Mouse (Mus musculus): ENCODE measurements around the gene Syvn1. TPM values are rescaled to one million over a fixed set of nuclear protein-coding genes. Genes with fewer than 3 reads are reported as not detected.
A peak's percentile ranks its signal among the peaks of the same experiment; 100 is the strongest.
"Not testable (repeated sequence)": the region's sequence is repeated elsewhere in the genome, so short reads cannot be mapped to it uniquely, and the experiment has no call there.

Syvn1 gene
- polyA plus RNA-seq, 1 experiment: 24.3 TPM

- Histone ChIP-seq H3ac (ENCODE audit: control insufficient read depth, insufficient read length) (no peak overlapping the region), H3K27me3 (ENCODE audit: control insufficient read depth, insufficient read depth, insufficient read length) (no peaks in the 10 kb centered on the region), H3K4me3 (no peak overlapping the region), H3K79me2 (ENCODE audit: control insufficient read depth, insufficient read depth) (no peaks in the 10 kb centered on the region), H3K36me3 (ENCODE audit: control insufficient read depth, insufficient read depth) (no peaks in the 10 kb centered on the region), H3K4me2 (ENCODE audit: low read depth) (no peak overlapping the region)
- TF ChIP-seq REST (IDR thresholded peaks at IDR 0.05; ENCODE audit: insufficient read depth, insufficient read length): no peak
- TF ChIP-seq USF1 (IDR thresholded peaks at IDR 0.05; ENCODE audit: low read depth): no peak
- TF ChIP-seq MYOG (IDR thresholded peaks at IDR 0.05; ENCODE audit: control insufficient read depth in 1 of 3, insufficient read depth in 1 of 3, insufficient read length in 2 of 3, low read depth in 2 of 3): no peak
Measured at GRCm38 (mm10) chr19:6037695-6038094, 8.7 kb upstream of the Syvn1 start.

GRCm38 (mm10) chr19:6038326-6038725, 8.1 kb upstream of the Syvn1 start:
- Histone ChIP-seq H3K4me2 (ENCODE audit: low read depth) (no peak overlapping the region), H3K79me2 (ENCODE audit: control insufficient read depth, insufficient read depth) (no peaks in the 10 kb centered on the region), H3K4me3 (no peak overlapping the region), H3K27me3 (ENCODE audit: control insufficient read depth, insufficient read depth, insufficient read length) (no peaks in the 10 kb centered on the region), H3ac (ENCODE audit: control insufficient read depth, insufficient read length) (no peak overlapping the region), H3K36me3 (ENCODE audit: control insufficient read depth, insufficient read depth) (no peaks in the 10 kb centered on the region)
- no peak for TF ChIP-seq MYOG (IDR thresholded peaks at IDR 0.05; ENCODE audit: control insufficient read depth in 1 of 3, insufficient read depth in 1 of 3, insufficient read length in 2 of 3, low read depth in 2 of 3)

- no peaks in the 10 kb centered on the region for H3K79me2 ChIP-seq (ENCODE audit: control insufficient read depth, insufficient read depth)
Measured at GRCm38 (mm10) chr19:6040002-6040401, 6.4 kb upstream of the Syvn1 start.

GRCm38 (mm10) chr19:6042293-6042692, 4.1 kb upstream of the Syvn1 start:
- TF ChIP-seq MYOG (IDR thresholded peaks at IDR 0.05; ENCODE audit: control insufficient read depth in 1 of 3, insufficient read depth in 1 of 3, insufficient read length in 2 of 3, low read depth in 2 of 3) (no peak), POLR2AphosphoS2 (IDR thresholded peaks at IDR 0.05; ENCODE audit: insufficient read length, low read depth) (peak; percentile 62), SRF (IDR thresholded peaks at IDR 0.05; ENCODE audit: control insufficient read depth, insufficient read length, low read depth) (no peak)
- Histone ChIP-seq H3K36me3 (ENCODE audit: control insufficient read depth, insufficient read depth) (no peaks in the 10 kb centered on the region), H3ac (ENCODE audit: control insufficient read depth, insufficient read length) (no peak overlapping the region), H3K4me2 (ENCODE audit: low read depth) (no peak overlapping the region), H3K79me2 (ENCODE audit: control insufficient read depth, insufficient read depth) (peaks cover under 1% of the 10 kb centered on the region), H3K27me3 (ENCODE audit: control insufficient read depth, insufficient read depth, insufficient read length) (no peaks in the 10 kb centered on the region), H3K4me3 (no peak overlapping the region)

More at GRCm38 (mm10) chr19:6040002-6040401, 6.4 kb upstream of the Syvn1 start:
- no peak for TF ChIP-seq REST (IDR thresholded peaks at IDR 0.05; ENCODE audit: insufficient read depth, insufficient read length)
- TF ChIP-seq POLR2A (IDR thresholded peaks at IDR 0.05; ENCODE audit: insufficient read length, low read depth): no peak
- no peak for TF ChIP-seq MYOD1 (IDR thresholded peaks at IDR 0.05; ENCODE audit: control insufficient read depth in 1 of 3, insufficient read length in 2 of 3, low read depth in 2 of 3)
- no peak for TF ChIP-seq TCF3 (IDR thresholded peaks at IDR 0.05; ENCODE audit: insufficient read length, low read depth)
- no peak for TF ChIP-seq CEBPB (IDR thresholded peaks at IDR 0.05; ENCODE audit: insufficient read depth, poor library complexity, severe bottlenecking)
- TF ChIP-seq SRF (IDR thresholded peaks at IDR 0.05; ENCODE audit: control insufficient read depth, insufficient read length, low read depth): no peak
- no peak for TF ChIP-seq USF1 (IDR thresholded peaks at IDR 0.05; ENCODE audit: low read depth)
- TF ChIP-seq MAX (IDR thresholded peaks at IDR 0.05; ENCODE audit: low read depth): no peak
- no peak for TF ChIP-seq TCF12 (IDR thresholded peaks at IDR 0.05; ENCODE audit: insufficient read depth, poor library complexity, severe bottlenecking)
- Histone ChIP-seq H3K36me3 (ENCODE audit: control insufficient read depth, insufficient read depth) (no peaks in the 10 kb centered on the region), H3K27me3 (ENCODE audit: control insufficient read depth, insufficient read depth, insufficient read length) (no peaks in the 10 kb centered on the region), H3K4me2 (ENCODE audit: low read depth) (no peak overlapping the region), H3ac (ENCODE audit: control insufficient read depth, insufficient read length) (no peak overlapping the region), H3K4me3 (no peak overlapping the region)

- not testable (repeated sequence) for H3ac ChIP-seq (ENCODE audit: control insufficient read depth, insufficient read length); H3K4me3 ChIP-seq; H3K36me3 ChIP-seq (ENCODE audit: control insufficient read depth, insufficient read depth); H3K27me3 ChIP-seq (ENCODE audit: control insufficient read depth, insufficient read depth, insufficient read length); H3K4me2 ChIP-seq (ENCODE audit: low read depth)
- H3K79me2 ChIP-seq (ENCODE audit: control insufficient read depth, insufficient read depth): peaks cover 16% of the 10 kb centered on the region
Measured at GRCm38 (mm10) chr19:6044102-6044501, 2.3 kb upstream of the Syvn1 start.

- H3K4me2 ChIP-seq (ENCODE audit: low read depth): peak overlapping the region; percentile 88
- peaks cover 16% of the 10 kb centered on the region for H3K79me2 ChIP-seq (ENCODE audit: control insufficient read depth, insufficient read depth)
- peaks cover 9% of the 10 kb centered on the region for H3K36me3 ChIP-seq (ENCODE audit: control insufficient read depth, insufficient read depth)
- no peak for TF ChIP-seq REST (IDR thresholded peaks at IDR 0.05; ENCODE audit: insufficient read depth, insufficient read length)
- peak in 1 of 3 experiments; percentile 35 for TF ChIP-seq MYOD1 (IDR thresholded peaks at IDR 0.05; ENCODE audit: control insufficient read depth in 1 of 3, insufficient read length in 2 of 3, low read depth in 2 of 3)
- peak overlapping the region; percentile 46 for H3ac ChIP-seq (ENCODE audit: control insufficient read depth, insufficient read length)
- peak overlapping the region; percentile 94 for H3K4me3 ChIP-seq
- H3K27me3 ChIP-seq (ENCODE audit: control insufficient read depth, insufficient read depth, insufficient read length): no peaks in the 10 kb centered on the region
Measured at GRCm38 (mm10) chr19:6045366-6046293, 746 bp upstream of the Syvn1 start.
